Mouse (Mus musculus) cortical plate, adult 2 months (tissue): ENCODE data around the gene Cactin. TPM values are rescaled to one million over a fixed set of nuclear protein-coding genes. Genes with fewer than 3 reads are reported as not detected.

Source experiments
- H3K27ac ChIP-seq: fragments of 200-500 bp; 2 replicates; pipeline ENCODE4 v1.5.1; 2012; ENCODE audit warnings: low read length, control low read depth, inconsistent platforms; ENCODE audit not compliant: insufficient read depth
- H3K4me1 ChIP-seq: fragments of 200-500 bp; 2 replicates; pipeline ENCODE4 v1.6.1; 2011; ENCODE audit warnings: low read length; ENCODE audit not compliant: control insufficient read depth, insufficient read depth
- H3K4me3 ChIP-seq: fragments of 200-500 bp; 2 replicates; pipeline ENCODE4 v1.5.1; 2011; ENCODE audit warnings: mild to moderate bottlenecking, low read length, control low read depth; ENCODE audit not compliant: insufficient read depth
- CTCF ChIP-seq: fragments of 200-500 bp; IDR thresholded peaks from 2 replicates; pipeline ENCODE4 v1.5.1; 2011; ENCODE audit warnings: mild to moderate bottlenecking, control low read depth, low read length; ENCODE audit not compliant: insufficient read depth; ENCODE audit errors: extremely low read depth
- POLR2A ChIP-seq: fragments of 200-500 bp; IDR thresholded peaks from 2 replicates; pipeline ENCODE4 v1.6.1; 2011; ENCODE audit warnings: mild to moderate bottlenecking, low read length, control low read depth; ENCODE audit not compliant: insufficient read depth; ENCODE audit errors: extremely low read depth
- polyA plus RNA-seq: library from polyadenylated mRNA; depleted of rRNA; stranded (reverse); fragments of >200 nt; gene quantifications from 2 replicates; pipeline ENCODE4 v1.2.3, GENCODE M21; 2012

Gene Cactin
- polyA plus RNA-seq, 1 experiment: 32.2 TPM

DNA sequence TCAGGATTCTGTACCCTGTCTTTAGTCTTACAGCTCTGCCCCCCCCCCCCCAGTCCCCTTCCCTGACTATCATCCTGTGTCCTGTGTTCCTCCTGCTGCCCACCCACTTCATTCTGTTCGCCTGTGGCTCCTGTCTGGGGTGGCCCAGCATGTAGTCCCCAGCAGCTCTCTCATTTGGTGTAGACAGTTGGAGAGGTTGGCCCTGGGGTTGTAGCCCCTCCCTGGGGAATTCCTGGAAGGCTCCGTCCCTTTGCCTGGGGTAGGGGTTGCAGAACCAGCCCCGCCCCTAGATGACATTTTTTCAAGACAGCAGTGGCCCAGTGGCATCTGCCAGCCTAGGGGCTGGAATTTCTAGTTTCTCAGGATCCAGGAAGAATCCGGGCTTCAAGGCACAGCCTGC, 37.3 kb downstream of the Cactin start:
- no peak overlapping the region for H3K27ac ChIP-seq
- TF ChIP-seq CTCF (no peak), POLR2A (no peak)

DNA sequence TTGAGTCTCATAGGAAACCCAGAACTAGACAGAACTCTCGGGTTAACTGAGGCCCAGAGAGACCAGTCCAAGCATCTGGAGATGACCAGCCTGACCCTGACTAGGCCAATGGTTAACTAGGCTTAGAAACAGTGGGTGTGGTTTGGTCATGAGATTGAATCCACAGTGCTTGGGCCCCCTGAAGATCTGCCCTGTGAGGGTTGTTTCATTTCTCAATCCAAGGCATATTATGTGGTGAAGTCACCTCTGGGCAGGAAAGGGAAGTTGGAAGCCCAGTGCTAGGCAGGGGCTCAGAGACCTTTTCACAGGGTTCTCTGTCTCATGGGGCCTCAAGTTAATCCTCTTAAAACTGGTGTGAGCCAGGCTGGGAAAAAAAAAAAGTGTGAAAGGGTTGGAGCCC, 37.9 kb downstream of the Cactin start:
- Histone ChIP-seq H3K27ac (no peak overlapping the region), H3K4me3 (peak overlapping the region; percentile 98; the same call in 1 of the 2 replicates), H3K4me1 (peaks cover 2% of the 10 kb centered on the region; the same call in 1 of the 2 replicates)
- no peak for TF ChIP-seq CTCF
- no peak for TF ChIP-seq POLR2A

More for the DNA sequence above, 37.3 kb downstream of the Cactin start:
- H3K4me3 ChIP-seq: peak overlapping the region; percentile 98
- peaks cover 2% of the 10 kb centered on the region; the same call in 1 of the 2 replicates for H3K4me1 ChIP-seq

DNA sequence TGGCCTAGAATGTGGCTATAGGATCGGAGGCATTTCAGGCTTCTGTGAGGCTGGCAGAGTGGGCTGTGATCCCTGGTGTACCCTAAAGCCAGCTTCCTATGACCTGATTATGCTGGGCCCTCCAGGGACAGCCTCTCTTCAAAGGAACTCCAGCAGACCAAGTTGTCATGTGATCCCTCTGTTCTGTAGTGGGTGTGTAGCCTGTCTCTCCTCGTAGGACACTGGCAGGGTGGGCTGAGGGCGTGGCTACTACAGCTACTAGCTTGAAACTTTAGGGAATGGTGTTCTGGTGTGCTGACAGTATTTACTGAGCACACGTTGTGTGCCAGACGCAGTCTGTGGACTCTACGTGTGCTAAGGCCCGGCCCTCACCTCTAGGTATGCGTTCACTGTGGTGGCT, 39.8 kb downstream of the Cactin start:
- Histone ChIP-seq H3K4me3 (no peak overlapping the region), H3K4me1 (peaks cover 2% of the 10 kb centered on the region; the same call in 1 of the 2 replicates), H3K27ac (no peak overlapping the region)
- TF ChIP-seq POLR2A (no peak), CTCF (no peak)

- no peak for TF ChIP-seq CTCF
- no peak for TF ChIP-seq POLR2A
- no peak overlapping the region for H3K27ac ChIP-seq
- no peaks in the 10 kb centered on the region for H3K4me1 ChIP-seq
- no peak overlapping the region for H3K4me3 ChIP-seq
Observed at GRCm38 (mm10) chr10:81362336-81362949, 41.5 kb downstream of the Cactin start.

DNA sequence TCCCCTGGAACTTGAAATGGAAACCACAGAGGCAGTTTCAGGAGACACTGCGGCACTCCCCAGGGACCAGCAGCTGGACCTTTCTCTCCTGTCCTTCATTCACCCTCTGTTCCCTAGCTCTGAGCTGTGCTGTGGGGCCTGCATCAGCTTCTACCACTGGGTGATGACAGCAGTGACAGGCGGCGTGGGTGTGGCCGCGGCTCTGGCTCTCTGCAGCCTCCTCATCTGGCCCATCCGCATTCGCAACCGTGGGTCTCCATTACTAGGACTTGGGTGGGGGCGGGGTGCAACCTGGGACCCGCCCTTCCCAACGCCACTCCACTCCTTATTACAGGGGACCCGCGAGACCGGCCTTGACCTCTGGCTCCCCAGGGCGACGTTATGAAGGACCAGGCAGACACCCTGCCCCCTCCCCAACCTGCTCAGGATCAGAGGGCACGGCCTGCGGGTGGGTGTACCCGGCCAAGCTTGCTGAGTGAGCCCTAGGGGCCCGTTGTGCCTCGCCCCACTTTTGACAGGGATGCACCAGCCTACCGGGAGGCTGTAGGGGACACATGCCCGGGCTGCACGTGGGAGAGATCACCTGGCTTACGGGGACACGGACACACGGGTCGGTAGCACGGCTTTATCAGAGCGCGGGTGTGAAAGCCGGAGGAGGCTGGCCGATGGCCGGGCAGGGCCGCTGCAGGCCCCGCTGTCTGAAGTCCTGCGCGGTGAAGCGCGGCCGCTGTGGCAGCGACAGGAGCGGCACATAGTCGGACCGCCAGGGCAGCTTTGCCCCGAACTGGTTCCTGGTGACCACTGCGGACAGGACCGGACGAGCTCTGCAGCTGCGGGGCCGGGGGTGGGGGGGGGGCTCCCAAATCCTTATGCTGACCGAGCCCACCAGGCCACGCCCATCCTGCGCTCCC, 42.8 kb downstream of the Cactin start:
- H3K27ac ChIP-seq: no peak overlapping the region
- H3K4me1 ChIP-seq: no peaks in the 10 kb centered on the region
- no peak overlapping the region for H3K4me3 ChIP-seq
- TF ChIP-seq CTCF (no peak), POLR2A (no peak)

DNA sequence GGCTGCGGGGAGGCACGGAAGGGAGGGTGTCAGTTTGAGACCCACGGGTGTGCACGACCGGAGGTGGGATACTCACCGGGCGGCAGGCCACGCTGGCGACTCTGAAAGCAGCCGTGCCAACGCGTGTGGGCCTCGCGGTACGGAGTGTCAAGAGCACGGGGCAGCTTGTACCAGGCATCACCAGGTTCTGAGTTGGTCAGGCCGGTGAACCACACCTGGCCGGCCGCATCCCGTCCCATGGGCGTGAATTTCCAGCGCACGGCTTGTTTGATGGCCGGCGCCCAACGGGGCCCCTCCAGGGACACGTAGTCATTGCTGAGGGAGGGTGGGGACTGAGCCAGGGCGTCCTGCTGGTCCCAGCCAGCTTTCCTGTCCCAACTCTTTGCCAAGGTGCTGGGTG, 43.8 kb downstream of the Cactin start:
- Histone ChIP-seq H3K27ac (no peak overlapping the region), H3K4me1 (no peaks in the 10 kb centered on the region), H3K4me3 (no peak overlapping the region)
- no peak for TF ChIP-seq CTCF
- no peak for TF ChIP-seq POLR2A

GRCm38 (mm10) chr10:81365073-81365472, 44.2 kb downstream of the Cactin start:
- no peak overlapping the region for H3K27ac ChIP-seq
- H3K4me1 ChIP-seq: no peaks in the 10 kb centered on the region
- no peak overlapping the region for H3K4me3 ChIP-seq
- no peak for TF ChIP-seq CTCF
- 0 out of 2 replicates have a peak, but pooled peaks have one; percentile 20 for TF ChIP-seq POLR2A

DNA sequence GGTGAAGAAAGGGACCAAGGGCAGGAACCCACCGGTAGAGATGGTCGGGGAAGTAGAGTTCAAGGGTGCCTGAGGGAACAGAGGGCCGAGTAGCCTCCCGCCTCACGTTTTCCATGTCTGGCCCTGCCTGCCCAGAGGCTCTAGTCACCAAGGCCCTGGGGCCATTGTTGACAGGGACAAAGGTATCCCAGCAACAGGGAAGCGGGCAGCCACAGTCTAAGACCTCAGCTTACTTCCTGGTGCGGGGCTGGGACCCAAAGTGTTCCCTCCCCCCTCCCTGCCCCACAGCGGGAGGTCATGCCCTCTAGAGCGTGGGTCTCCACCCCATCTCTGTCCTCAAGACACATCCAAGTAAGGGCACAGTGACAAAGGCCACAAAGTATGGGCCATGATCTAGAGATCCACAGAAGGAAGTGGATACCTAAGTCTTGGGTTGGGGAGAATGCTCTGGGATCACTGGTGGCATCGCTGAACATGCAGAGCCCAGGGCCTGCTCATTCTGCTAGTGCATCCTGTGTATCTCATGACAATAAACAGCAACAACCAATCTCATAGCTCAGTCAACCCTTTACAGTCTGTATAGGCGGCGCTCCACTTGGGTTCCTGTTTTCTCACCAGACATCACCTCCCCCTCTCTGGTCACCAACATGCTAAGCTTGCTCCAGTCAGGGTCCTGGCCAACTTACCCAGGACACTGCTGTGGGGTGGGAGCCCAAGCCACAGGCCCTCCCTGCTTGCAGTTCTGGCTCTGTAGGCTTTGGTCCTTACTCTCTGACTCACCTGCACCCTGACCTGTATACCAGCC, 45.0 kb downstream of the Cactin start, which contains the start of gene 4930404N11Rik:
Gene 4930404N11Rik (minus strand): TSS at position 145 of the 805 bp plus-strand sequence.
- no peak for TF ChIP-seq CTCF
- TF ChIP-seq POLR2A: 0 out of 2 replicates have a peak, but pooled peaks have one; percentile 34
- Histone ChIP-seq H3K27ac (no peak within 1 kb of the TSS), H3K4me3 (no peak within 1 kb of the TSS), H3K4me1 (no peaks in the 10 kb centered on the region)

DNA sequence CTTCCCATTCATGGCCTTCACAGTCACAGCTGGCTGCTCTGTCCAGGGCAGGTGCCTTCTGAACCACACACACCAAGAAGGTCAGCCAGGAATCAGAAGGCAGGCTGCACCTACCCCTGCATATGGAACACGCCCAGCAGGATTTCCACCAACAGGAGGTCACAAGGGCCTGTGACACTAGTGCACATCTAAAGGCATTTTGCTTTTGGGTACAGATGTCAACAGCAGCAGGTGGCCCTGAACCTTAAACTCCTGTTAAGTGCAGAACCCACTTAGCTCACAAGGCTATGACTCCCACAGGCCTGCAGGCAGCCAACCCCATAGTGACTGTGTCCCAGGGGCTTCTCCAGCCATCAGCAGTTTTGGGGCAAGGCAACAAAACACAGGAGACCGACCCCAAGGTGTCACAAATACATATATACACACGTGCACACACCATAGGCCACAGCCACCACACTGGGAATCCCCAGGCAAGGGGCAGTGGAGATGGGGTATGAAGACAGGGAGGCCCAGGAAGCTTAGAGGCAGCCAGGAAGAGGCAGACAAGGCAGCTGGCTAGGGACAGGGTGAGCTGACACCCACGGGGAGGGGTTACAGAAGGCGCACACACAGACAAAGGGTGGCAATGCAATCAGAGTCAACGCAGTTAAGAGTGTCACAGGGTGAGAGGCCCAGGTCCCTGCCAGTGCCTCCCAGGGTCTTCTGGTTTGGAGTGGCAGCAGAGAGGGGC, 45.7 kb downstream of the Cactin start:
- Histone ChIP-seq H3K27ac (no peak overlapping the region), H3K4me3 (no peak overlapping the region), H3K4me1 (no peaks in the 10 kb centered on the region)
- TF ChIP-seq CTCF: no peak
- TF ChIP-seq POLR2A: 0 out of 2 replicates have a peak, but pooled peaks have one; percentile 15
